Mouse (Mus musculus) erythroblast, embryonic 14.5 days (primary cell): ENCODE results near the gene Mthfr.

ENCODE experiments used
- GATA1 ChIP-seq: IDR thresholded peaks from 2 replicates; pipeline ENCODE4 v1.6.1; 2012; ENCODE audit warnings: low read length, inconsistent platforms, mixed read lengths
- TAL1 ChIP-seq: IDR thresholded peaks from 3 replicates; pipeline ENCODE4 v1.6.1; 2012; ENCODE audit warnings: low read length, inconsistent platforms, mixed read lengths

DNA sequence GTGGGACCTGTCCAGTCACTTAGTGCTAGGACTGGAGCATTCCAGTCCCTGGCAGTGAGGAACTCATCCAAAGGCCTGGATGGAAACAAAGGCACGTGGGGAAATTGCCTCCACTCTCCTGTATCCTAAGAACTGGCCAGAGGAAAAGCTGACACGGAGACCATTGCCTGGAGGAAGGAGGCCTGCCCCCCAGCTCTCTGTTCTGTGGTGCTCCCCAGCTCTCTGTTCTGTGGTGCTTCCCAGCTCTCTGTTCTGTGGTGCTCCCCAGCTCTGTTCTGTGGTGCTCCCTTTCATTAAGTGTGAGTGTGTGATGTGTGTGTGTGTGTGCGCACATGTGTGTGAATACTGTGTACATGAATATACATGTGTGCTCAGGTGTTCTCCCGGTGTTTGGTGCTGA lies 56.2 kb downstream of the Mthfr start:
- TF ChIP-seq TAL1 (no peak), GATA1 (no peak)
